In genomic region chr1:69001371-69001770, GRCm38 (mm10) we compare ENCODE assay signal across 31 mouse cellular contexts.
"Had no signal": no experiment of that assay in that cellular context is flagged by ENCODE, and none has a peak within 500 bp of the region (broad histone marks: within the 10 kb centered on the region; RNA-seq: fewer than 3 reads in every experiment).

No protein-coding gene starts in this region.

- H3K36me3 ChIP-seq: limb, embryonic 10.5 days; limb, embryonic 12.5 days; limb, embryonic 13.5 days; limb, embryonic 15.5 days; liver, embryonic 13.5 days; liver, embryonic 15.5 days; lung, embryonic 15.5 days; midbrain, embryonic 10.5 days; midbrain, embryonic 12.5 days; midbrain, embryonic 13.5 days; midbrain, embryonic 15.5 days had no signal

- H3K27me3 ChIP-seq: limb, embryonic 12.5 days; limb, embryonic 13.5 days; limb, embryonic 15.5 days; liver, embryonic 13.5 days; liver, embryonic 15.5 days; lung, embryonic 15.5 days; megakaryocyte, embryonic 14.5 days; midbrain, embryonic 12.5 days; midbrain, embryonic 13.5 days; midbrain, embryonic 15.5 days had no signal

- H3K4me3 ChIP-seq: left cerebral cortex, adult 2 months; limb, embryonic 10.5 days; limb, embryonic 12.5 days; limb, embryonic 13.5 days; limb, embryonic 15.5 days; liver, embryonic 13.5 days; liver, embryonic 15.5 days; lung, embryonic 15.5 days; megakaryocyte, embryonic 14.5 days; midbrain, embryonic 10.5 days; midbrain, embryonic 12.5 days; midbrain, embryonic 13.5 days; midbrain, embryonic 15.5 days; myocyte had no signal

- H3K4me1 ChIP-seq: limb, embryonic 10.5 days; limb, embryonic 12.5 days; limb, embryonic 13.5 days; limb, embryonic 15.5 days; liver, embryonic 13.5 days; liver, embryonic 15.5 days; lung, embryonic 15.5 days; megakaryocyte, embryonic 14.5 days; midbrain, embryonic 12.5 days; midbrain, embryonic 13.5 days; midbrain, embryonic 15.5 days had no signal

- H3K9me3 ChIP-seq: limb, embryonic 10.5 days; limb, embryonic 12.5 days; limb, embryonic 13.5 days; limb, embryonic 15.5 days; liver, embryonic 13.5 days; liver, embryonic 15.5 days; lung, embryonic 15.5 days; megakaryocyte, embryonic 14.5 days; midbrain, embryonic 10.5 days; midbrain, embryonic 12.5 days; midbrain, embryonic 13.5 days; midbrain, embryonic 15.5 days had no signal

- H3K9ac ChIP-seq: limb, embryonic 12.5 days; limb, embryonic 13.5 days; limb, embryonic 15.5 days; liver, embryonic 13.5 days; liver, embryonic 14.5 days; liver, embryonic 15.5 days; liver, postnatal 0 days; lung, embryonic 14.5 days; lung, embryonic 15.5 days; midbrain, embryonic 12.5 days; midbrain, embryonic 13.5 days; midbrain, embryonic 15.5 days had no signal

- DNase-seq: left cerebral cortex, postnatal 4 days; liver; liver, embryonic 13.5 days; liver, postnatal 0 days; lung, adult 18-20 months; lung, adult 2 months; lung, embryonic 14.5 days; lung, postnatal 10 days; lung, postnatal 14 days; lung, postnatal 36 days; lung, postnatal 4 days; midbrain, embryonic 14.5 days had no signal

- H3K4me2 ChIP-seq: limb, embryonic 12.5 days; limb, embryonic 13.5 days; limb, embryonic 15.5 days; liver, embryonic 11.5 days; liver, embryonic 13.5 days; liver, embryonic 15.5 days; lung, embryonic 14.5 days; lung, embryonic 15.5 days; midbrain, embryonic 11.5 days; midbrain, embryonic 12.5 days; midbrain, embryonic 13.5 days; midbrain, embryonic 15.5 days had no signal

- ATAC-seq: liver, postnatal 0 days; lung, postnatal 0 days; midbrain, embryonic 13.5 days; midbrain, embryonic 15.5 days; midbrain, embryonic 16.5 days had no signal

- H3K27ac ChIP-seq: left cerebral cortex, adult 2 months; limb, embryonic 10.5 days; limb, embryonic 12.5 days; limb, embryonic 13.5 days; limb, embryonic 15.5 days; liver, embryonic 13.5 days; liver, embryonic 14.5 days; liver, embryonic 15.5 days; lung, embryonic 15.5 days; macrophage; midbrain, embryonic 10.5 days; midbrain, embryonic 12.5 days; midbrain, embryonic 13.5 days; midbrain, embryonic 15.5 days had no signal
